Mouse (Mus musculus) neural tube, embryonic 15.5 days (tissue): Measurements from ENCODE around the gene Traf3. TPM values are rescaled to one million over a fixed set of nuclear protein-coding genes. Genes with fewer than 3 reads are reported as not detected.

Experiments
- ATAC-seq: fragments of 200-750 bp; cut with Nextera tagmentation; 2 replicates; pipeline ENCODE4 v1.8.0; 2017; ENCODE audit warnings: mild to moderate bottlenecking, moderate TSS enrichment, moderate library complexity; ENCODE audit not compliant: low FRiP score
- H3K27ac ChIP-seq: fragments of 300-500 bp; sonication (generic); replicated peaks from 2 replicates; pipeline ENCODE4 v1.5.1; 2015; ENCODE audit warnings: mild to moderate bottlenecking, inconsistent platforms
- H3K27me3 ChIP-seq: fragments of 300-500 bp; sonication (generic); replicated peaks from 2 replicates; pipeline ENCODE4 v1.6.1; 2015; ENCODE audit warnings: inconsistent platforms
- H3K36me3 ChIP-seq: fragments of 300-500 bp; sonication (generic); 2 replicates; pipeline ENCODE4 v1.6.1; 2015; ENCODE audit warnings: inconsistent platforms
- H3K4me1 ChIP-seq: fragments of 300-500 bp; sonication (generic); 2 replicates; pipeline ENCODE4 v1.6.1; 2015; ENCODE audit warnings: inconsistent platforms
- H3K4me2 ChIP-seq: fragments of 300-500 bp; sonication (generic); 2 replicates; pipeline ENCODE4 v1.6.1; 2015; ENCODE audit warnings: inconsistent platforms, mild to moderate bottlenecking, moderate library complexity
- H3K4me3 ChIP-seq: fragments of 300-500 bp; sonication (generic); replicated peaks from 2 replicates; pipeline ENCODE4 v1.5.1; 2015; ENCODE audit warnings: mild to moderate bottlenecking, inconsistent platforms
- H3K9ac ChIP-seq: fragments of 300-500 bp; sonication (generic); replicated peaks from 2 replicates; pipeline ENCODE4 v1.6.1; 2015; ENCODE audit warnings: mild to moderate bottlenecking, inconsistent platforms
- H3K9me3 ChIP-seq: fragments of 300-500 bp; sonication (generic); replicated peaks from 2 replicates; pipeline ENCODE4 v1.6.1; 2016; ENCODE audit warnings: inconsistent platforms
- WGBS: fragments of 180-500 bp; shearing (Covaris S2); methylation state at CpG from one replicate; pipeline ENCODE4 v1.1.7; 2015; ENCODE audit warnings: mixed read lengths; 5-methylcytosine and 5-hydroxymethylcytosine counted together
- polyA plus RNA-seq: library from polyadenylated mRNA; unstranded; fragments of >200 nt; fragmentation: Nextera tagmentation; extraction: Ambion mirVana; gene quantifications from 2 replicates; pipeline ENCODE4 v1.2.1, GENCODE M21; 2015

The Traf3 gene
- polyA plus RNA-seq, 1 experiment from 2014 or later = 19.0 TPM

- 91% methylated on average over 10 of the region's 10 CpGs for WGBS
- H3K27me3 ChIP-seq = no peaks in the 10 kb centered on the region
- no peak overlapping the region for H3K9ac ChIP-seq
- no peak for ATAC-seq
- no peak overlapping the region for H3K4me2 ChIP-seq
- H3K36me3 ChIP-seq = peaks cover 33% of the 10 kb centered on the region
- no peak overlapping the region for H3K27ac ChIP-seq
- no peak overlapping the region for H3K4me3 ChIP-seq
- no peaks in the 10 kb centered on the region for H3K9me3 ChIP-seq
- H3K4me1 ChIP-seq = peaks cover 8% of the 10 kb centered on the region; the same call in 1 of the 2 replicates
These were observed 73.8 kb downstream of the Traf3 start for GRCm38 (mm10) chr12:111239930-111240329.

GRCm38 (mm10) chr12:111241916-111242315, 75.7 kb downstream of the Traf3 start:
- Histone ChIP-seq H3K4me1 (peaks cover 8% of the 10 kb centered on the region; the same call in 1 of the 2 replicates), H3K27ac (no peak overlapping the region), H3K4me3 (no peak overlapping the region), H3K9ac (no peak overlapping the region), H3K36me3 (peaks cover 45% of the 10 kb centered on the region), H3K4me2 (no peak overlapping the region), H3K27me3 (no peaks in the 10 kb centered on the region), H3K9me3 (no peaks in the 10 kb centered on the region)
- ATAC-seq = no peak
- 85% methylated on average over 6 of the region's 6 CpGs for WGBS

DNA sequence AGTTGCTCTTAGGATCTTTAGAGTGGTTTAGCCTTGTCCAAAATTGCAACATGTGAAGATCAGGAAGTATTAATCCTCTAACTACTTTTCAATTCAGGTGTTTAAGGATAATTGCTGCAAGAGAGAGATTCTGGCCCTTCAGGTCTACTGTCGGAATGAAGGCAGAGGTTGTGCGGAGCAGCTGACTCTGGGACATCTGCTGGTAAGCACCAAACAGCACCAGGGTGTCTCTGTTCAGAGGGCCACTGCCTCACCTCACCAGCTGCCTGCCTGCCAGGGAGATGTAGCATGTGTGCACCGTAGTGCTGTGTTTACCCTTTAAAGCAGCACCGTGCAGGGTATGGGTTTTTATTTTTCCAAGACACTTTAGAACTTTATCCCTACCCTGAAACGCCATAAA, 76.2 kb downstream of the Traf3 start:
- no peaks in the 10 kb centered on the region for H3K27me3 ChIP-seq
- no peak overlapping the region for H3K9ac ChIP-seq
- WGBS = 94% methylated on average over 5 of the region's 5 CpGs
- H3K4me2 ChIP-seq = no peak overlapping the region
- peaks cover 8% of the 10 kb centered on the region; the same call in 1 of the 2 replicates for H3K4me1 ChIP-seq
- no peak overlapping the region for H3K27ac ChIP-seq
- ATAC-seq = no peak
- H3K36me3 ChIP-seq = peaks cover 50% of the 10 kb centered on the region
- H3K9me3 ChIP-seq = no peaks in the 10 kb centered on the region
- no peak overlapping the region for H3K4me3 ChIP-seq

DNA sequence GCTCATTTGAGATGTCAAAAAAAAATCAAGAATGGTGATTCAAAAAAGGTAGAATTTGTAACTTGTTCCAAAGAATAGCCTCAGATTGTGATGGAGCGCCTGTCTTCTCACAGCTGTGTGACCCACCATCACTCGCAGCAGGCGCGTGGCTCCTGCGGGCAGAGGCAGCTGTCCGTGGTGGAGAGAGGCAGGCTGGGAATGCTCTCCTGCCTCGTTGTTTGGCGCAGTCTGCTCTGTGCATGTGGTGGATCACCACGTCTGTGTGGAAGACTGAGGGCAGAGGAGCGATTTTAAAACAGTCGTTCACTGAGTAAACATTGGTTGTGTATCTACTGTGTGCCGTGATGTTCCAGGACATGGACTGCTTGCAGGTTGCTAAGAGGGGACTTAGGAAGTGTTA, 77.6 kb downstream of the Traf3 start:
- peaks cover 46% of the 10 kb centered on the region for H3K36me3 ChIP-seq
- H3K27ac ChIP-seq = no peak overlapping the region
- H3K9me3 ChIP-seq = no peaks in the 10 kb centered on the region
- 93% methylated on average over 12 of the region's 12 CpGs for WGBS
- no peak overlapping the region for H3K4me3 ChIP-seq
- no peak overlapping the region for H3K4me2 ChIP-seq
- no peak overlapping the region for H3K9ac ChIP-seq
- no peaks in the 10 kb centered on the region for H3K27me3 ChIP-seq
- ATAC-seq = no peak
- H3K4me1 ChIP-seq = peaks cover 4% of the 10 kb centered on the region; the same call in 1 of the 2 replicates

- no peaks in the 10 kb centered on the region for H3K9me3 ChIP-seq
- no peak overlapping the region for H3K9ac ChIP-seq
- no peaks in the 10 kb centered on the region for H3K27me3 ChIP-seq
- H3K27ac ChIP-seq = no peak overlapping the region
- peaks cover 40% of the 10 kb centered on the region for H3K36me3 ChIP-seq
- no peaks in the 10 kb centered on the region for H3K4me1 ChIP-seq
- no peak overlapping the region for H3K4me3 ChIP-seq
- H3K4me2 ChIP-seq = no peak overlapping the region
- 79% methylated on average over 6 of the region's 6 CpGs for WGBS
- no peak for ATAC-seq
These were observed 78.9 kb downstream of the Traf3 start for GRCm38 (mm10) chr12:111245070-111245469.

- no peak for ATAC-seq
- Histone ChIP-seq H3K27me3 (no peaks in the 10 kb centered on the region), H3K36me3 (peaks cover 39% of the 10 kb centered on the region), H3K4me1 (no peaks in the 10 kb centered on the region), H3K9ac (no peak overlapping the region), H3K4me2 (no peak overlapping the region), H3K9me3 (no peaks in the 10 kb centered on the region), H3K4me3 (no peak overlapping the region), H3K27ac (no peak overlapping the region)
- 94% methylated on average over 9 of the region's 9 CpGs for WGBS
These were observed 80.8 kb downstream of the Traf3 start for GRCm38 (mm10) chr12:111246808-111247464.

DNA sequence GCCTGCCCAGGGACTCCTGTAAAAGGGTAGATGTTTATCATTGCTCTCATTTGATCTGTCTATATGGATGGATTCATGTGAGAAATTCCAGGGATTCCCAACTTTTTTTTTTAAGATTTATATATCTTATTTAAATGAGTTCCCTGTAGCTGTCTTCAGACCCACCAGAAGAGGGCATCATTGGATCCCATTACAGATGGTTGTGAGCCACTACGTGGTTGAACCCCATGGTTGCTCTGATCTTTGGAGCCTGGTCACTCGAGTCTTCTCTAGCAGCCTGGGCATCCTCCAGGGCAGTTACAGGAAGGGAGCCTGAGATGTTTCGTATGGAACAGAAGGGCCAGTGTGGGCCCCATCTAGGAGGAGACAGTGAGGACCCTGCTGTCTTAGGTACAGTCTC, 82.9 kb downstream of the Traf3 start:
- Histone ChIP-seq H3K4me2 (no peak overlapping the region), H3K36me3 (peaks cover 22% of the 10 kb centered on the region), H3K27me3 (no peaks in the 10 kb centered on the region), H3K9ac (no peak overlapping the region), H3K9me3 (no peaks in the 10 kb centered on the region), H3K4me1 (no peaks in the 10 kb centered on the region), H3K4me3 (no peak overlapping the region), H3K27ac (no peak overlapping the region)
- no peak for ATAC-seq
- WGBS = 61% methylated on average over 3 of the region's 3 CpGs

- Histone ChIP-seq H3K27ac (no peak overlapping the region), H3K36me3 (peaks cover 23% of the 10 kb centered on the region), H3K9ac (no peak overlapping the region), H3K4me3 (no peak overlapping the region), H3K9me3 (no peaks in the 10 kb centered on the region), H3K27me3 (no peaks in the 10 kb centered on the region), H3K4me1 (no peaks in the 10 kb centered on the region), H3K4me2 (no peak overlapping the region)
- no peak for ATAC-seq
- 90% methylated on average over 8 of the region's 8 CpGs for WGBS
These were observed 83.9 kb downstream of the Traf3 start for GRCm38 (mm10) chr12:111250116-111250515.

- H3K9me3 ChIP-seq = no peaks in the 10 kb centered on the region
- WGBS = 65% methylated on average over 9 of the region's 9 CpGs
- no peak overlapping the region for H3K9ac ChIP-seq
- H3K4me1 ChIP-seq = no peaks in the 10 kb centered on the region
- no peak overlapping the region for H3K27ac ChIP-seq
- H3K36me3 ChIP-seq = peaks cover 27% of the 10 kb centered on the region
- H3K4me2 ChIP-seq = no peak overlapping the region
- H3K27me3 ChIP-seq = no peaks in the 10 kb centered on the region
- no peak overlapping the region for H3K4me3 ChIP-seq
- no peak for ATAC-seq
These were observed 85.1 kb downstream of the Traf3 start for GRCm38 (mm10) chr12:111251227-111251626.

- ATAC-seq = no peak
- 0 out of 2 replicates have a peak, but pooled peaks cover 4% of the 10 kb centered on the region for H3K27me3 ChIP-seq
- no peak overlapping the region for H3K27ac ChIP-seq
- no peak overlapping the region for H3K4me2 ChIP-seq
- H3K36me3 ChIP-seq = peaks cover 38% of the 10 kb centered on the region
- no peak overlapping the region for H3K9ac ChIP-seq
- WGBS = 94% methylated on average over 16 of the region's 16 CpGs
- H3K9me3 ChIP-seq = no peaks in the 10 kb centered on the region
- H3K4me3 ChIP-seq = no peak overlapping the region
- no peaks in the 10 kb centered on the region for H3K4me1 ChIP-seq
These were observed 97.5 kb downstream of the Traf3 start for GRCm38 (mm10) chr12:111263650-111264049.

DNA sequence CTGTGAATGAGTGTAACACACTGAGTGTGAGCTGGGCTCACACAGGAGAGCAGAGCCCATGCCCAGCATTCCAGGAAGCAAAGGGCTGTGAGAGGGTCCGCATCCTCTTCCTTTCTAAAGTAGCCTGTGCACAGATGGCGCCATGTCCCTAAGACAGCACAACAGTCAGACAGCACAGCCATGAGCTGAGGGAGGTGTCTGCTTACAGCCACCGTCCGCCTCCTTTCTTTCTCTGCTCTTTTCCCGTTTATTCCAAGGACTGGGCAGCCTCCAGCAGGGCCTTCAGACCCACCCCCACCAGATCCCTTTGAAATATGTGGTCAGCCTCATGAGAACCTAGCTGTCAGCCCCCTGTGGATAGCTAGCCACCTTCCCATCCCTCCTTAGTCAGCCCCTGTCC, 99.0 kb downstream of the Traf3 start:
- Histone ChIP-seq H3K4me3 (no peak overlapping the region), H3K36me3 (peaks cover 32% of the 10 kb centered on the region), H3K9me3 (no peaks in the 10 kb centered on the region), H3K27me3 (peaks cover 18% of the 10 kb centered on the region), H3K27ac (no peak overlapping the region), H3K9ac (no peak overlapping the region), H3K4me1 (no peaks in the 10 kb centered on the region), H3K4me2 (no peak overlapping the region)
- 74% methylated on average over 5 of the region's 5 CpGs for WGBS
- ATAC-seq = no peak

DNA sequence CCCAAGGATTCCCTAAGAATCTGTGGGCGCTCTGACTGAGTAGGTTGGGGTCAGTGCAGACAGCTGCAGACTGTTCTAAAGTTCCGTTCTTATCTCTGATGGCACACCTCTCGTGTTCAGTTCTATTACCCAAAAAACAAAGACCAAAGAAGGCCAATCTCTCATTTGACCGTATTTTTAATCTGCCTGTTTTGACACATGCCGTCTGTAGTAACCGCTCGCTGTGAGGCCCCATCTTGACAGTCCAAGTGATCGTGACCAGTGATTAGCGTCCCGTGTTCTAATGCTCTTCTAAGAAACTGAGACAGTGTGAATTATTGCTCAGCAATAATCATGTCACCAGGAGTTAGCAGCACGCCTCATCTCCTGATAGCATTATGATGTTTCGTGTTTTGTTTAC, 100.4 kb downstream of the Traf3 start:
- no peak overlapping the region for H3K27ac ChIP-seq
- no peak overlapping the region for H3K4me3 ChIP-seq
- H3K9me3 ChIP-seq = no peaks in the 10 kb centered on the region
- no peak overlapping the region for H3K4me2 ChIP-seq
- peaks cover 24% of the 10 kb centered on the region for H3K36me3 ChIP-seq
- no peak for ATAC-seq
- H3K9ac ChIP-seq = no peak overlapping the region
- peaks cover 8% of the 10 kb centered on the region; the same call in 1 of the 2 replicates for H3K4me1 ChIP-seq
- WGBS = 78% methylated on average over 12 of the region's 12 CpGs
- peaks cover 32% of the 10 kb centered on the region for H3K27me3 ChIP-seq
